Mouse (Mus musculus) neural tube, embryonic 13.5 days (tissue): ENCODE measurements around the gene Spi1. TPM values are rescaled to one million over a fixed set of nuclear protein-coding genes. Genes with fewer than 3 reads are reported as not detected.

Experiments
- ATAC-seq: fragments of 200-750 bp; cut with Nextera tagmentation; 2 replicates; pipeline ENCODE4 v1.8.0; 2017; ENCODE audit warnings: low read depth, mild to moderate bottlenecking, moderate TSS enrichment, moderate library complexity
- H3K27ac ChIP-seq: fragments of 300-500 bp; sonication (generic); replicated peaks from 2 replicates; pipeline ENCODE4 v1.5.1; 2015; ENCODE audit warnings: moderate library complexity, mild to moderate bottlenecking, inconsistent platforms
- H3K27me3 ChIP-seq: fragments of 300-500 bp; sonication (generic); 2 replicates; pipeline ENCODE4 v1.6.1; 2015; ENCODE audit warnings: mild to moderate bottlenecking, inconsistent platforms
- H3K36me3 ChIP-seq: fragments of 300-500 bp; sonication (generic); 2 replicates; pipeline ENCODE4 v1.6.1; 2015; ENCODE audit warnings: mild to moderate bottlenecking, inconsistent platforms
- H3K4me1 ChIP-seq: fragments of 300-500 bp; sonication (generic); replicated peaks from 2 replicates; pipeline ENCODE4 v1.6.1; 2015; ENCODE audit warnings: inconsistent platforms
- H3K4me2 ChIP-seq: fragments of 300-500 bp; sonication (generic); 2 replicates; pipeline ENCODE4 v1.6.1; 2015; ENCODE audit warnings: inconsistent platforms, mild to moderate bottlenecking, moderate library complexity
- H3K4me3 ChIP-seq: fragments of 300-500 bp; sonication (generic); 2 replicates; pipeline ENCODE4 v1.5.1; 2015; ENCODE audit warnings: mild to moderate bottlenecking, inconsistent platforms
- H3K9ac ChIP-seq: fragments of 300-500 bp; sonication (generic); 2 replicates; pipeline ENCODE4 v1.6.1; 2015; ENCODE audit warnings: moderate library complexity, mild to moderate bottlenecking, inconsistent platforms
- H3K9me3 ChIP-seq: fragments of 300-500 bp; sonication (generic); 2 replicates; pipeline ENCODE4 v1.6.1; 2016; ENCODE audit warnings: inconsistent platforms
- WGBS: fragments of 180-500 bp; shearing (Covaris S2); methylation state at CpG from one replicate; pipeline ENCODE4 v1.1.7; 2015; 5-methylcytosine and 5-hydroxymethylcytosine counted together
- polyA plus RNA-seq: library from polyadenylated mRNA; unstranded; fragments of >200 nt; fragmentation: Nextera tagmentation; extraction: Ambion mirVana; gene quantifications from 2 replicates; pipeline ENCODE4 v1.2.1, GENCODE M21; 2015

Gene Spi1
- polyA plus RNA-seq, 1 experiment from 2014 or later, result 5.2 TPM

GRCm38 (mm10) chr2:91139311-91139710 is 57.1 kb downstream of the Spi1 start:
- Histone ChIP-seq H3K9me3 (no peaks in the 10 kb centered on the region), H3K36me3 (peaks cover 76% of the 10 kb centered on the region), H3K9ac (no peak overlapping the region), H3K27me3 (no peaks in the 10 kb centered on the region), H3K4me3 (no peak overlapping the region), H3K4me1 (no peaks in the 10 kb centered on the region), H3K27ac (no peak overlapping the region), H3K4me2 (no peak overlapping the region)
- WGBS, result 79% methylated on average over 5 of the region's 5 CpGs
- ATAC-seq, result no peak

GRCm38 (mm10) chr2:91139764-91140163 is 57.6 kb downstream of the Spi1 start:
- no peaks in the 10 kb centered on the region for H3K27me3 ChIP-seq
- H3K27ac ChIP-seq, result no peak overlapping the region
- ATAC-seq, result no peak
- whole genome bisulfite sequencing, result 82% methylated on average over 8 of the region's 8 CpGs
- H3K9ac ChIP-seq, result no peak overlapping the region
- peaks cover 80% of the 10 kb centered on the region for H3K36me3 ChIP-seq
- no peaks in the 10 kb centered on the region for H3K4me1 ChIP-seq
- H3K9me3 ChIP-seq, result no peaks in the 10 kb centered on the region
- H3K4me2 ChIP-seq, result no peak overlapping the region
- H3K4me3 ChIP-seq, result no peak overlapping the region

- Histone ChIP-seq H3K36me3 (peaks cover 96% of the 10 kb centered on the region), H3K27me3 (no peaks in the 10 kb centered on the region), H3K9ac (no peak overlapping the region), H3K4me3 (no peak overlapping the region), H3K4me1 (no peaks in the 10 kb centered on the region), H3K9me3 (no peaks in the 10 kb centered on the region), H3K27ac (no peak overlapping the region), H3K4me2 (no peak overlapping the region)
- 94% methylated on average over 6 of the region's 6 CpGs for WGBS
- no peak for ATAC-seq
Measured at GRCm38 (mm10) chr2:91142920-91143319, 60.7 kb downstream of the Spi1 start.

- 94% methylated on average over 11 of the region's 11 CpGs for WGBS
- Histone ChIP-seq H3K4me1 (no peaks in the 10 kb centered on the region), H3K4me2 (no peak overlapping the region), H3K9ac (no peak overlapping the region), H3K36me3 (peaks cover 94% of the 10 kb centered on the region), H3K9me3 (no peaks in the 10 kb centered on the region), H3K27me3 (no peaks in the 10 kb centered on the region), H3K27ac (no peak overlapping the region), H3K4me3 (no peak overlapping the region)
- ATAC-seq, result no peak
Measured at GRCm38 (mm10) chr2:91143401-91143800, 61.2 kb downstream of the Spi1 start.

GRCm38 (mm10) chr2:91148101-91148500 is 65.9 kb downstream of the Spi1 start:
- Histone ChIP-seq H3K4me3 (no peak overlapping the region), H3K9ac (no peak overlapping the region), H3K27me3 (no peaks in the 10 kb centered on the region), H3K27ac (no peak overlapping the region), H3K36me3 (peaks cover 92% of the 10 kb centered on the region), H3K4me2 (no peak overlapping the region), H3K9me3 (no peaks in the 10 kb centered on the region), H3K4me1 (no peaks in the 10 kb centered on the region)
- no peak for ATAC-seq

GRCm38 (mm10) chr2:91151331-91151730 is 69.1 kb downstream of the Spi1 start:
- no peak for ATAC-seq
- Histone ChIP-seq H3K36me3 (peaks cover 93% of the 10 kb centered on the region), H3K27ac (no peak overlapping the region), H3K4me2 (no peak overlapping the region), H3K4me1 (no peaks in the 10 kb centered on the region), H3K27me3 (no peaks in the 10 kb centered on the region), H3K9me3 (no peaks in the 10 kb centered on the region), H3K9ac (no peak overlapping the region), H3K4me3 (no peak overlapping the region)
- 85% methylated on average over 1 of the region's 1 CpGs for WGBS

GRCm38 (mm10) chr2:91152885-91153377 is 70.7 kb downstream of the Spi1 start:
- peaks cover 93% of the 10 kb centered on the region for H3K36me3 ChIP-seq
- H3K9me3 ChIP-seq, result no peaks in the 10 kb centered on the region
- no peaks in the 10 kb centered on the region for H3K4me1 ChIP-seq
- ATAC-seq, result no peak
- no peak overlapping the region for H3K27ac ChIP-seq
- 86% methylated on average over 3 of the region's 3 CpGs for whole genome bisulfite sequencing
- H3K4me3 ChIP-seq, result no peak overlapping the region
- H3K9ac ChIP-seq, result no peak overlapping the region
- H3K4me2 ChIP-seq, result no peak overlapping the region
- no peaks in the 10 kb centered on the region for H3K27me3 ChIP-seq

GRCm38 (mm10) chr2:91154091-91154490 is 71.9 kb downstream of the Spi1 start:
- Histone ChIP-seq H3K4me3 (no peak overlapping the region), H3K36me3 (peaks cover 93% of the 10 kb centered on the region), H3K27ac (no peak overlapping the region), H3K27me3 (no peaks in the 10 kb centered on the region), H3K9me3 (no peaks in the 10 kb centered on the region), H3K4me2 (no peak overlapping the region), H3K9ac (no peak overlapping the region), H3K4me1 (no peaks in the 10 kb centered on the region)
- ATAC-seq, result no peak
- 94% methylated on average over 3 of the region's 3 CpGs for WGBS

- ATAC-seq, result no peak
- H3K9me3 ChIP-seq, result no peaks in the 10 kb centered on the region
- 19% methylated on average over 6 of the region's 6 CpGs for WGBS
Measured at GRCm38 (mm10) chr2:91157002-91157752, 75.0 kb downstream of the Spi1 start.

GRCm38 (mm10) chr2:91160591-91160990 is 78.4 kb downstream of the Spi1 start:
- Histone ChIP-seq H3K4me1 (no peaks in the 10 kb centered on the region), H3K4me3 (no peak overlapping the region), H3K9me3 (no peaks in the 10 kb centered on the region), H3K27ac (no peak overlapping the region), H3K27me3 (no peaks in the 10 kb centered on the region), H3K9ac (no peak overlapping the region), H3K36me3 (peaks cover 95% of the 10 kb centered on the region), H3K4me2 (no peak overlapping the region)
- WGBS, result 94% methylated on average over 6 of the region's 6 CpGs
- ATAC-seq, result no peak

More at GRCm38 (mm10) chr2:91157002-91157752, 75.0 kb downstream of the Spi1 start:
- H3K4me3 ChIP-seq, result no peak overlapping the region
- no peaks in the 10 kb centered on the region for H3K4me1 ChIP-seq
- peaks cover 96% of the 10 kb centered on the region for H3K36me3 ChIP-seq
- H3K27me3 ChIP-seq, result no peaks in the 10 kb centered on the region
- no peak overlapping the region for H3K27ac ChIP-seq
- H3K9ac ChIP-seq, result no peak overlapping the region
- no peak overlapping the region for H3K4me2 ChIP-seq

GRCm38 (mm10) chr2:91162952-91163351 is 80.8 kb downstream of the Spi1 start:
- no peak for ATAC-seq
- H3K9ac ChIP-seq, result no peak overlapping the region
- 85% methylated on average over 4 of the region's 4 CpGs for WGBS

GRCm38 (mm10) chr2:91163532-91163931 is 81.3 kb downstream of the Spi1 start:
- 92% methylated on average over 5 of the region's 5 CpGs for WGBS
- H3K27ac ChIP-seq, result no peak overlapping the region
- no peak overlapping the region for H3K9ac ChIP-seq
- H3K4me2 ChIP-seq, result no peak overlapping the region
- H3K4me3 ChIP-seq, result no peak overlapping the region
- no peak for ATAC-seq
- peaks cover 94% of the 10 kb centered on the region for H3K36me3 ChIP-seq
- H3K9me3 ChIP-seq, result no peaks in the 10 kb centered on the region
- H3K4me1 ChIP-seq, result no peaks in the 10 kb centered on the region
- no peaks in the 10 kb centered on the region for H3K27me3 ChIP-seq

More at GRCm38 (mm10) chr2:91162952-91163351, 80.8 kb downstream of the Spi1 start:
- H3K27me3 ChIP-seq, result no peaks in the 10 kb centered on the region
- H3K4me2 ChIP-seq, result no peak overlapping the region
- H3K4me1 ChIP-seq, result no peaks in the 10 kb centered on the region
- H3K4me3 ChIP-seq, result no peak overlapping the region
- no peaks in the 10 kb centered on the region for H3K9me3 ChIP-seq
- peaks cover 94% of the 10 kb centered on the region for H3K36me3 ChIP-seq
- no peak overlapping the region for H3K27ac ChIP-seq

- Histone ChIP-seq H3K9ac (no peak overlapping the region), H3K9me3 (no peaks in the 10 kb centered on the region), H3K4me3 (no peak overlapping the region), H3K27me3 (no peaks in the 10 kb centered on the region), H3K36me3 (peaks cover 96% of the 10 kb centered on the region), H3K27ac (no peak overlapping the region), H3K4me1 (no peaks in the 10 kb centered on the region), H3K4me2 (no peak overlapping the region)
- WGBS, result 90% methylated on average over 6 of the region's 6 CpGs
- ATAC-seq, result no peak
Measured at GRCm38 (mm10) chr2:91164991-91165390, 82.8 kb downstream of the Spi1 start.
